Mouse (Mus musculus): Measurements from ENCODE around the gene Foxf1. TPM values are rescaled to one million over a fixed set of nuclear protein-coding genes. Genes with fewer than 3 reads are reported as not detected.

The Foxf1 gene
- polyA plus RNA-seq, 1 experiment from 2014 or later, result 1.3 TPM

- no peak overlapping the region for H3K9ac ChIP-seq
- H3K4me3 ChIP-seq, result peak overlapping the region; percentile 35
- 0% methylated on average over 6 of the region's 27 CpGs for WGBS
Observed at GRCm38 (mm10) chr8:121083936-121084209, 313 bp upstream of the Foxf1 start.

GRCm38 (mm10) chr8:121085011-121085410 lies 825 bp downstream of the Foxf1 start:
- H3K9ac ChIP-seq, result no peak overlapping the region
- H3K4me3 ChIP-seq, result peak overlapping the region; percentile 35
- ATAC-seq (ENCODE audit: low FRiP score, low read depth), result no peak
- WGBS, result 2% methylated on average over 30 of the region's 30 CpGs
- peaks cover 87% of the 10 kb centered on the region for H3K27me3 ChIP-seq
- H3K27ac ChIP-seq (replicated peaks), result no peak overlapping the region
- no peaks in the 10 kb centered on the region for H3K9me3 ChIP-seq
- H3K4me1 ChIP-seq (replicated peaks), result peaks cover 24% of the 10 kb centered on the region
- H3K36me3 ChIP-seq, result no peaks in the 10 kb centered on the region
- peak overlapping the region; percentile 61 for H3K4me2 ChIP-seq

More at GRCm38 (mm10) chr8:121083936-121084209, 313 bp upstream of the Foxf1 start:
- Histone ChIP-seq H3K27ac (replicated peaks) (no peak overlapping the region), H3K4me1 (replicated peaks) (peaks cover 24% of the 10 kb centered on the region), H3K9me3 (no peaks in the 10 kb centered on the region), H3K4me2 (peak overlapping the region; percentile 61), H3K27me3 (peaks cover 87% of the 10 kb centered on the region), H3K36me3 (no peaks in the 10 kb centered on the region)
- ATAC-seq (ENCODE audit: low FRiP score, low read depth), result no peak

- no peak for ATAC-seq (ENCODE audit: low FRiP score, low read depth)
- H3K9me3 ChIP-seq, result no peaks in the 10 kb centered on the region
- H3K4me2 ChIP-seq, result no peak overlapping the region
- H3K36me3 ChIP-seq, result no peaks in the 10 kb centered on the region
- H3K4me3 ChIP-seq, result no peak overlapping the region
- 34% methylated on average over 3 of the region's 3 CpGs for WGBS
- H3K4me1 ChIP-seq (replicated peaks), result peaks cover 24% of the 10 kb centered on the region
- peaks cover 87% of the 10 kb centered on the region for H3K27me3 ChIP-seq
- no peak overlapping the region for H3K9ac ChIP-seq
- H3K27ac ChIP-seq (replicated peaks), result no peak overlapping the region
Observed at GRCm38 (mm10) chr8:121085561-121085960, 1.4 kb downstream of the Foxf1 start.

GRCm38 (mm10) chr8:121086004-121086900 lies 2.1 kb downstream of the Foxf1 start:
- Histone ChIP-seq H3K27ac (replicated peaks) (no peak overlapping the region), H3K9me3 (no peaks in the 10 kb centered on the region), H3K9ac (no peak overlapping the region), H3K36me3 (no peaks in the 10 kb centered on the region), H3K4me2 (no peak overlapping the region), H3K4me1 (replicated peaks) (peaks cover 24% of the 10 kb centered on the region), H3K27me3 (peaks cover 87% of the 10 kb centered on the region), H3K4me3 (no peak overlapping the region)
- no peak for ATAC-seq (ENCODE audit: low FRiP score, low read depth)
- WGBS, result 14% methylated on average over 19 of the region's 19 CpGs

- Histone ChIP-seq H3K36me3 (no peaks in the 10 kb centered on the region), H3K27me3 (peaks cover 86% of the 10 kb centered on the region), H3K4me2 (no peak overlapping the region), H3K9ac (no peak overlapping the region), H3K4me3 (no peak overlapping the region), H3K4me1 (replicated peaks) (peaks cover 17% of the 10 kb centered on the region), H3K9me3 (no peaks in the 10 kb centered on the region), H3K27ac (replicated peaks) (no peak overlapping the region)
- 5% methylated on average over 8 of the region's 8 CpGs for WGBS
- ATAC-seq (ENCODE audit: low FRiP score, low read depth), result no peak
Observed at GRCm38 (mm10) chr8:121088281-121088680, 4.1 kb downstream of the Foxf1 start.

GRCm38 (mm10) chr8:121088871-121089630 lies 4.9 kb downstream of the Foxf1 start:
- Histone ChIP-seq H3K4me3 (no peak overlapping the region), H3K27ac (replicated peaks) (no peak overlapping the region), H3K4me1 (replicated peaks) (peaks cover 9% of the 10 kb centered on the region), H3K9me3 (no peaks in the 10 kb centered on the region), H3K9ac (no peak overlapping the region), H3K4me2 (no peak overlapping the region), H3K27me3 (peaks cover 86% of the 10 kb centered on the region), H3K36me3 (no peaks in the 10 kb centered on the region)
- 3% methylated on average over 40 of the region's 40 CpGs for WGBS
- no peak for ATAC-seq (ENCODE audit: low FRiP score, low read depth)

GRCm38 (mm10) chr8:121089631-121090380 lies 5.6 kb downstream of the Foxf1 start:
- WGBS, result 3% methylated on average over 32 of the region's 32 CpGs
- H3K4me1 ChIP-seq (replicated peaks), result peaks cover 2% of the 10 kb centered on the region
- no peaks in the 10 kb centered on the region for H3K9me3 ChIP-seq
- ATAC-seq (ENCODE audit: low FRiP score, low read depth), result no peak
- H3K4me3 ChIP-seq, result no peak overlapping the region
- H3K9ac ChIP-seq, result no peak overlapping the region
- no peaks in the 10 kb centered on the region for H3K36me3 ChIP-seq
- no peak overlapping the region for H3K4me2 ChIP-seq
- H3K27me3 ChIP-seq, result peaks cover 85% of the 10 kb centered on the region
- no peak overlapping the region for H3K27ac ChIP-seq (replicated peaks)

- H3K4me1 ChIP-seq (replicated peaks), result no peaks in the 10 kb centered on the region
- WGBS, result 0% methylated on average over 1 of the region's 1 CpGs
- no peak overlapping the region for H3K4me3 ChIP-seq
- H3K9ac ChIP-seq, result no peak overlapping the region
- H3K27ac ChIP-seq (replicated peaks), result no peak overlapping the region
- ATAC-seq (ENCODE audit: low FRiP score, low read depth), result no peak
- H3K4me2 ChIP-seq, result no peak overlapping the region
- H3K27me3 ChIP-seq, result peaks cover 76% of the 10 kb centered on the region
- no peaks in the 10 kb centered on the region for H3K36me3 ChIP-seq
- H3K9me3 ChIP-seq, result no peaks in the 10 kb centered on the region
Observed at GRCm38 (mm10) chr8:121090716-121091115, 6.5 kb downstream of the Foxf1 start.

- ATAC-seq (ENCODE audit: low FRiP score, low read depth), result peak; percentile 25; the same call in 1 of the 2 replicates
- H3K9ac ChIP-seq, result no peak overlapping the region
- 30% methylated on average over 6 of the region's 6 CpGs for WGBS
- H3K4me1 ChIP-seq (replicated peaks), result no peaks in the 10 kb centered on the region
- peaks cover 2% of the 10 kb centered on the region; the same call in 1 of the 2 replicates for H3K36me3 ChIP-seq
- H3K4me3 ChIP-seq, result no peak overlapping the region
- peaks cover 62% of the 10 kb centered on the region for H3K27me3 ChIP-seq
- no peaks in the 10 kb centered on the region for H3K9me3 ChIP-seq
- H3K4me2 ChIP-seq, result no peak overlapping the region
- H3K27ac ChIP-seq (replicated peaks), result no peak overlapping the region
Observed at GRCm38 (mm10) chr8:121092141-121092540, 8.0 kb downstream of the Foxf1 start.

GRCm38 (mm10) chr8:121092627-121093026 lies 8.4 kb downstream of the Foxf1 start:
- Histone ChIP-seq H3K9me3 (no peaks in the 10 kb centered on the region), H3K27me3 (peaks cover 57% of the 10 kb centered on the region), H3K9ac (no peak overlapping the region), H3K4me3 (no peak overlapping the region), H3K4me2 (no peak overlapping the region), H3K4me1 (replicated peaks) (no peaks in the 10 kb centered on the region), H3K36me3 (peaks cover 7% of the 10 kb centered on the region; the same call in 1 of the 2 replicates), H3K27ac (replicated peaks) (no peak overlapping the region)
- WGBS, result 3% methylated on average over 16 of the region's 16 CpGs
- peak; percentile 67 for ATAC-seq (ENCODE audit: low FRiP score, low read depth)

- Histone ChIP-seq H3K9me3 (no peaks in the 10 kb centered on the region), H3K27ac (replicated peaks) (no peak overlapping the region), H3K4me2 (no peak overlapping the region), H3K4me1 (replicated peaks) (no peaks in the 10 kb centered on the region), H3K9ac (no peak overlapping the region), H3K4me3 (no peak overlapping the region), H3K36me3 (peaks cover 15% of the 10 kb centered on the region), H3K27me3 (peaks cover 56% of the 10 kb centered on the region)
- no peak for ATAC-seq (ENCODE audit: low FRiP score, low read depth)
- WGBS, result 70% methylated on average over 6 of the region's 6 CpGs
Observed at GRCm38 (mm10) chr8:121093496-121093895, 9.3 kb downstream of the Foxf1 start.

Data from hindbrain, embryonic 15.5 days (tissue).